Mouse (Mus musculus): ENCODE results near the gene Polq. TPM values are rescaled to one million over a fixed set of nuclear protein-coding genes. Genes with fewer than 3 reads are reported as not detected.
"Not testable (repeated sequence)": the region's sequence is repeated elsewhere in the genome, so short reads cannot be mapped to it uniquely, and the experiment has no call there.

Gene Polq
- total RNA-seq, 4 experiments from 2014 or later, result 1.1 to 2.6 (median 1.2) TPM

GRCm38 (mm10) chr16:37094169-37094833, 82.7 kb downstream of the Polq start:
- no peak for DNase-seq (ENCODE audit: low spot score in 2 of 2)

- DNase-seq (ENCODE audit: low spot score in 2 of 2), result no peak
Observed at GRCm38 (mm10) chr16:37108763-37109162, 97.2 kb downstream of the Polq start.

- DNase-seq (ENCODE audit: low spot score in 2 of 2), result no peak
Observed at GRCm38 (mm10) chr16:37109285-37109684, 97.7 kb downstream of the Polq start.

GRCm38 (mm10) chr16:37125190-37125589, 113.6 kb downstream of the Polq start:
- not testable (repeated sequence) for DNase-seq (ENCODE audit: low spot score in 2 of 2)

Other genes starting within 250 kb of the Polq start
- 10 to 100 TPM; 28.4 to 42.2 (median 32.1) TPM for gene Slc15a2, start 226.8 kb upstream of the Polq start, total RNA-seq (2022)
- gene Iqcb1, start 183.4 kb upstream of the Polq start, total RNA-seq (2022), result 10 to 100 TPM; 48.5 to 55.7 (median 52.4) TPM
- gene Eaf2, start 136.8 kb upstream of the Polq start, total RNA-seq (2022), result 1 to 10 TPM in 2 of 4 experiments, under 1 TPM in 2; 0.70 to 1.7 (median 1.2) TPM
- gene Golgb1, start 136.6 kb upstream of the Polq start, total RNA-seq (2022), result 10 to 100 TPM; 69.1 to 87.5 (median 73.6) TPM
- gene Hcls1, start 76.8 kb upstream of the Polq start, total RNA-seq (2022), result 10 to 100 TPM in 2 of 4 experiments, 1 to 10 TPM in 2; 3.6 to 13.4 (median 8.9) TPM
- gene Fbxo40, start 21.3 kb upstream of the Polq start, total RNA-seq (2022), result under 1 TPM; 0.11 to 0.39 (median 0.32) TPM

Measured in left cerebral cortex, adult 8-10 months (tissue).